Mouse (Mus musculus) erythroblast, embryonic 14.5 days (primary cell): ENCODE results near the gene Tgfbr3. TPM values are rescaled to one million over a fixed set of nuclear protein-coding genes. Genes with fewer than 3 reads are reported as not detected.

Experiments used
- H3K27me3 ChIP-seq: 2 replicates; pipeline ENCODE4 v1.6.1; 2012; ENCODE audit warnings: inconsistent platforms; ENCODE audit not compliant: control insufficient read depth
- H3K36me3 ChIP-seq: 2 replicates; pipeline ENCODE4 v1.6.1; 2012; ENCODE audit warnings: mild to moderate bottlenecking, inconsistent platforms; ENCODE audit not compliant: control insufficient read depth
- H3K4me1 ChIP-seq: 2 replicates; pipeline ENCODE4 v1.6.1; 2012; ENCODE audit warnings: inconsistent platforms; ENCODE audit not compliant: control insufficient read depth
- H3K4me3 ChIP-seq: replicated peaks from 2 replicates; pipeline ENCODE3; 2012; ENCODE audit warnings: moderate library complexity, mild to moderate bottlenecking, inconsistent platforms
- H3K9me3 ChIP-seq: 2 replicates; pipeline ENCODE4 v1.6.1; 2012; ENCODE audit warnings: low read length, inconsistent platforms, mixed read lengths; ENCODE audit not compliant: control insufficient read depth
- GATA1 ChIP-seq: IDR thresholded peaks from 2 replicates; pipeline ENCODE4 v1.6.1; 2012; ENCODE audit warnings: low read length, inconsistent platforms, mixed read lengths
- TAL1 ChIP-seq: IDR thresholded peaks from 3 replicates; pipeline ENCODE4 v1.6.1; 2012; ENCODE audit warnings: low read length, inconsistent platforms, mixed read lengths
- polyA plus RNA-seq: library from polyadenylated mRNA; stranded (reverse); fragments of >175 nt; gene quantifications from 2 replicates; pipeline ENCODE4 v1.2.3, GENCODE M21; 2012

Gene Tgfbr3
- polyA plus RNA-seq, 1 experiment = 0.03 TPM

DNA sequence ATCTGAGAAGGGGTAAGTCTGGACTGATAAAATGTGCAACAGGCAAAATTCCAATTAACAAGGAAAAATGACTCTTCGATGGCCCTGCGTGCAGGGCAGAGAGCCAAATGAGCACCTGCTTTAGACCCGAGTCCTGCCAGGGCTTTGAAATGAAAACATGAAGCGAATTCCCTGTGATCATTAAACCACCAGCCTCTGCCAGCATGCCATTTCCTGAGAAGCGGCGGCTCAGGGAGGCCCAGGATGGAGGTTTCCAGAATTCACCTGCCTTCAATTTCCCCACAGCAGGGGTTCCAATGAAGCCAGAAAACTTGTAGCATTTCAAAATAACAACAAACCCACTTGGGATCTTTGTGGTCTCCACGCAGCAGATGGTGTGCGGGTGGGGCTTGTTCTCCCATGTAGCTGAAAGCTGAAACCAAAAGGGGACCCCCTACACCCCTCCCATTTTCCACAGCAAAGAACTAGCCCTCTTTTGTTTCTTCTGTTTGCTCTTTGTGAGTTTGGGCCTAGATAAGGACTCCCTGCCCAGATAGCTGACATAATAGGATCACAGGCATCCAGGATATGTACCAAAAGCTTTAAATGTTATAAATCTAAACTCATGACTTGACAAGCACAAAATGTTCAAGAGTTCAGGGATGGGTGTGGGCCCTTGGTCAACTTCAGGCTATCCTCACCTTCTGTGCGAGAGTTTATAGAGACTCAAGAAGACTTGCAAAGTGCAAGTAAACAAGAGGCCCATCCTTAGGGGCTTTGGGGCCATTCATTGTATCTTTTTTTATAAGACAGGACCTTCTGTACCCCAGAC lies 7.3 kb upstream of the Tgfbr3 start:
- H3K27me3 ChIP-seq = peaks cover under 1% of the 10 kb centered on the region
- no peaks in the 10 kb centered on the region for H3K9me3 ChIP-seq
- H3K4me3 ChIP-seq = no peak overlapping the region
- TF ChIP-seq GATA1 (no peak), TAL1 (no peak)
- H3K36me3 ChIP-seq = no peaks in the 10 kb centered on the region
- no peaks in the 10 kb centered on the region for H3K4me1 ChIP-seq

DNA sequence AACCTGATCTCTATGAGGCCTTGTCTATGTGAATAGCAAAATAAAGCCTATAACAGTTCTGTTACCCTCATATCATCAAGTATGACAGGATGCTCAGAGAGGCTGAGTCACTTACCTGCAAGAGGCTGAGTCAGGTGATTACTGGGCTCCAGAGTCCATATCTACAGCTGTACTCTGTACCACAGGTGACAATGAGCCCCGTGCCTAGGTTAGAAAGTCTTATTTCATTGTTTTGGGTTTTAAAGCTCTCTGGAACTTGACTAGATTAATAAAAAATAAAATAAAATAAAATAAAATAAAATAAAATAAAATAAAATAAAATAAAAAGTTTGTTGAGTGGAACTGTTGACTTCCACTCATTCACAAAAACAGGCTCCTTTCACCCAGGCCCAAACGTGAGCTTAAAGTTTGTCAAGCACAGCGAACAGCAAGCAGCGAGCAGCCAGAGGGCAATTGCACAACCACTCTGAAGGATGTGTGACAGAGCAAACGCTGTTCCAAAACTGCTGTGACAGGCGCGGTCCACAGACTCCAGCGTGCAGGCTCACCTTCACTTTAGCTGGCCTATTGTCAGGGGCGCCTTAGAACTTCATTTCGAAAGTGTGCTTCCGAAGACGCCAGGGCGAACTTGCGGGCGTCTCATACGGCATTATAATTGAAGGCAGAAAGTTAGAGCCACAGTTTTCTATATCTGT lies 6.5 kb upstream of the Tgfbr3 start:
- Histone ChIP-seq H3K27me3 (peaks cover 4% of the 10 kb centered on the region), H3K4me1 (no peaks in the 10 kb centered on the region), H3K4me3 (no peak overlapping the region), H3K36me3 (no peaks in the 10 kb centered on the region), H3K9me3 (no peaks in the 10 kb centered on the region)
- no peak for TF ChIP-seq GATA1
- no peak for TF ChIP-seq TAL1

GRCm38 (mm10) chr5:107295061-107295816 lies 5.8 kb upstream of the Tgfbr3 start:
- no peaks in the 10 kb centered on the region for H3K9me3 ChIP-seq
- no peaks in the 10 kb centered on the region for H3K4me1 ChIP-seq
- H3K27me3 ChIP-seq = peaks cover 7% of the 10 kb centered on the region
- H3K4me3 ChIP-seq = no peak overlapping the region
- TF ChIP-seq GATA1 (no peak), TAL1 (no peak)
- no peaks in the 10 kb centered on the region for H3K36me3 ChIP-seq

- no peaks in the 10 kb centered on the region for H3K36me3 ChIP-seq
- TF ChIP-seq GATA1 (no peak), TAL1 (no peak)
- H3K4me3 ChIP-seq = no peak overlapping the region
- no peaks in the 10 kb centered on the region for H3K9me3 ChIP-seq
- H3K27me3 ChIP-seq = peaks cover 19% of the 10 kb centered on the region
- H3K4me1 ChIP-seq = peaks cover 7% of the 10 kb centered on the region
These were observed 4.6 kb upstream of the Tgfbr3 start for GRCm38 (mm10) chr5:107294041-107294440.

- TF ChIP-seq GATA1 (no peak), TAL1 (no peak)
- peaks cover 27% of the 10 kb centered on the region for H3K27me3 ChIP-seq
- H3K4me1 ChIP-seq = peaks cover 23% of the 10 kb centered on the region
- no peaks in the 10 kb centered on the region for H3K36me3 ChIP-seq
- no peak overlapping the region for H3K4me3 ChIP-seq
- no peaks in the 10 kb centered on the region for H3K9me3 ChIP-seq
These were observed 557 bp upstream of the Tgfbr3 start for GRCm38 (mm10) chr5:107289986-107290385.

GRCm38 (mm10) chr5:107288427-107289233 lies 799 bp downstream of the Tgfbr3 start:
- Histone ChIP-seq H3K27me3 (peaks cover 27% of the 10 kb centered on the region), H3K4me3 (peak overlapping the region; percentile 83), H3K36me3 (no peaks in the 10 kb centered on the region), H3K9me3 (no peaks in the 10 kb centered on the region), H3K4me1 (peaks cover 23% of the 10 kb centered on the region)
- TF ChIP-seq TAL1 (no peak), GATA1 (no peak)

DNA sequence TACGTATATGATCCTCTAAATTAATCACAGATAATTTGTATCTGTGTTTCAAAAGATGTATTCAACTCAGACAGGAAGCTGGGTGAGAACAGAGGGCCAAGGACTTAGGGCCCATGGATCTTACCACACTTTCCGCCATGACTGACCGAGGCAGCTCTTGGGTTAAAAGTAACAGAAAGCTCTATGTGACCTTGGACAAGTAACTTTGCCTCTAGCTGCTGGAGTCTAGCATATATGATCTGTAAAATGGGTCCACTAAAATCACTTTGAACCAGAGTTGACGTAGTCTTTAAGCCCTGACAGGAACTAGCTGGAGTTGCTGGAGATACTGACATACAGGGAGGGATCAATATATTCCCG lies 1.5 kb downstream of the Tgfbr3 start:
- TF ChIP-seq TAL1 (no peak), GATA1 (no peak)
- H3K36me3 ChIP-seq = no peaks in the 10 kb centered on the region
- peaks cover 27% of the 10 kb centered on the region for H3K27me3 ChIP-seq
- no peaks in the 10 kb centered on the region for H3K9me3 ChIP-seq
- H3K4me1 ChIP-seq = peaks cover 23% of the 10 kb centered on the region
- H3K4me3 ChIP-seq = peak overlapping the region; percentile 83

DNA sequence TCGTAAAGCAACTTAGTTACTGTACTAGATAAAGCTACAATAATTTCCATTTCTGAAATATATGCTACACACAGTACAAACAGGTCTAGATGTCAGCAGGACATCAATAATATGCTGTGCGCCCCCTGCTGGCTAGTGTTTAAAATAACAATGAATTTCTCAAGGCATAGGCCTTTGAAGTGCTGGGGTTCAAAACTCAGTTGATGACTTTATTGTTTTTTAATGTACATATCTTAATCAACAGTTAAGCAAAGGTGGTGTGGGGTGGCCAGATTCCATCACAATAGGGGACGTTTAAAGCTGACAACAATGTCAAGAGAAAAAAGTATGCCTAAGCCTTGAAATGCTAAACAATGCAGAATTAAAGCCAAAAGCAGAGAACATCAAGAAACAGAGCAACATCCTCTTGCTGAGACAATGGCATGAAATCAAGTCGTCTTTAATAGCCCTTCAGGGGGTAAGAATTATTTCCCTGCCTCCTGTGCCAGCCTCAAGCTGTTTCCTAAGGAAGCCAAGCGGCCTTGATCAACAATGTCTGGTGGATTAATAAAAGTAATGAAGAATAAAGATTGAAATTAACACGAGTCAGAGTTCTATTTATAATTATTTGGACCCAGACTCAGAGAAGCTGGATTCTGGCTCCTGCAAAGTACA lies 2.0 kb downstream of the Tgfbr3 start:
- H3K4me1 ChIP-seq = peaks cover 23% of the 10 kb centered on the region
- H3K4me3 ChIP-seq = no peak overlapping the region
- no peaks in the 10 kb centered on the region for H3K36me3 ChIP-seq
- TF ChIP-seq GATA1 = no peak
- no peak for TF ChIP-seq TAL1
- H3K27me3 ChIP-seq = peaks cover 27% of the 10 kb centered on the region
- no peaks in the 10 kb centered on the region for H3K9me3 ChIP-seq
